Mouse (Mus musculus): Measurements from ENCODE around the gene Nck2. TPM values are rescaled to one million over a fixed set of nuclear protein-coding genes. Genes with fewer than 3 reads are reported as not detected.

Nck2 gene
- total RNA-seq (2014; rRNA removed) (54.9 and 63.5 TPM in 2 replicates), polyA plus RNA-seq (2015; fragmentation: Nextera tagmentation; extraction: Ambion mirVana) (28.3 and 30.2 TPM in 2 replicates)

DNA sequence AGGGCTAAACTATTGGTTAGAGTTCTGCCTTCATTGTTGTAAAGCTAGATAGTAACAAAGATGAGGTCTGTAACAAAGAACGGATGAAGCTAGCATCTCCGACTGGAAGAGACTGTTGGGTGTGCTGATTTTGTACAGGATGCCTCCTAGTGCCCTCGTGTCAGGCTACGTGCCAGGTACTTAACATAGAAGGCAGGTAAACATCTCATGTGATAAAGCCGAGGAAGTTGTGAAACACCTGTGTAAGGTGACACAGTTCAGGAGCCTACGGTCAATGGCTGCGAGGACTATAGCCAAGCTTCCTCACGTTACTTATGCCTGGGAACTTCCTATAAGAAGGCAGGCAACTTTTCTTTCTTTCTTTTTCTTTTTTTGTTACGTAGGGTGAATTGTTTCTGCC, at the start of gene Nck2:
Gene Nck2 (plus strand): TSS at position 49 of the 400 bp plus-strand sequence.
- H3K36me3 ChIP-seq (ENCODE audit: insufficient read depth, low read length) = no peaks in the 10 kb centered on the region
- 24% methylated on average over 9 of the region's 9 CpGs for WGBS
- no peak for TF ChIP-seq CTCF (IDR thresholded peaks at IDR 0.05)
- peak within 1 kb of the TSS; percentile 80; the same call in 1 of the 2 replicates for H3K27ac ChIP-seq (ENCODE audit: low read depth, low read length)
- H3K4me2 ChIP-seq (ENCODE audit: low read depth, low read length, poor library complexity, severe bottlenecking) = peak within 1 kb of the TSS; percentile 63
- peak within 1 kb of the TSS; percentile 89 for H3K9ac ChIP-seq (replicated peaks; ENCODE audit: low read length, poor library complexity, severe bottlenecking)
- peaks cover 7% of the 10 kb centered on the region for H3K4me1 ChIP-seq (ENCODE audit: insufficient read depth, low read length)
- ATAC-seq (ENCODE audit: low FRiP score) = no peak
- peak within 1 kb of the TSS; percentile 99 for H3K4me3 ChIP-seq (ENCODE audit: low read depth, low read length)
- H3K27me3 ChIP-seq (ENCODE audit: insufficient read depth, low read length) = no peaks in the 10 kb centered on the region
- H3K9me3 ChIP-seq (ENCODE audit: low read length) = no peaks in the 10 kb centered on the region
- no peak for DNase-seq (ENCODE audit: low spot score)

DNA sequence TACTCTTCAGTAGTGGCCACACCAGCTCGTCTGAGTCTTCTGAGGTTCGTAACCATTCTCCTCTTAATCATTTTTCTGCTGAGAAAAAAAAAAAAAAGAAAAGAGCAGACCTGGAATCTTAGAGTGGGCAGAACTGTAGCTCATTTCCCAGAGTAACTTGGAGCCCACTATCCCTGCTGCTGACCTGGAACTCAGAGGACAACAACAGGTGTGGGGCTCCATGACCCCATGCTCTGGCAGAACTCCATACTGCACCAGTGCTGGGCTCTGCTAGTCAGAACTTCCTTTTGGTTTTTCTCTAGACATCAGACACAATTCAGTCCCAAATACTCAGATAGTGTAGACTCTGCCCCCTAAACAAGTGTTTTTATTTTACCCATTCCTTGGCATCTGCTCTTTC, 49.3 kb upstream of the Nck2 start:
- ATAC-seq (ENCODE audit: low FRiP score) (no peak), DNase-seq (ENCODE audit: low spot score) (no peak)
- 81% methylated on average over 2 of the region's 2 CpGs for WGBS

DNA sequence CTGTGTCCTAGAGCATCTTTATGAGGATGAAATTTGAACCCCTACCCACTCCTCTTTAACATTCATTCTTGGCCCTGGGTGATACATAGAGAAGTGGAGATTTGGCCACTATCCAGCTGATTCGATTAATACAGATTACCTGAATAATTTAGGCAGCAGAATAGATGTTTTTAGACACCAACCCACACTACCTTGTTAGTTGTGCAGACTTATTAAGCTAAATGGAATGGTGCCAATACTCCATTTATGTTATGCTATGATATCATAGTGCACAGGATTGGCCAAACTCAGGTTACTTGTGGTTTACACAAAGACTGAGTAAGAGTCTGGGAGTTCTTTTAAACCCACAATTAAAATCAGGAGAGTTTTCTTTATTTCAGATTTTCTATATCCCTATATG, 48.6 kb upstream of the Nck2 start:
- no peak for ATAC-seq (ENCODE audit: low FRiP score)

More for the DNA sequence above, 49.3 kb upstream of the Nck2 start:
- no peak overlapping the region for H3K27ac ChIP-seq (ENCODE audit: low read depth, low read length)
- no peaks in the 10 kb centered on the region for H3K27me3 ChIP-seq (ENCODE audit: insufficient read depth, low read length)
- H3K4me3 ChIP-seq (ENCODE audit: low read depth, low read length) = no peak overlapping the region
- no peaks in the 10 kb centered on the region for H3K9me3 ChIP-seq (ENCODE audit: low read length)
- H3K4me2 ChIP-seq (ENCODE audit: low read depth, low read length, poor library complexity, severe bottlenecking) = no peak overlapping the region
- TF ChIP-seq CTCF (IDR thresholded peaks at IDR 0.05) = no peak
- H3K36me3 ChIP-seq (ENCODE audit: insufficient read depth, low read length) = no peaks in the 10 kb centered on the region
- H3K9ac ChIP-seq (replicated peaks; ENCODE audit: low read length, poor library complexity, severe bottlenecking) = no peak overlapping the region
- no peaks in the 10 kb centered on the region for H3K4me1 ChIP-seq (ENCODE audit: insufficient read depth, low read length)

DNA sequence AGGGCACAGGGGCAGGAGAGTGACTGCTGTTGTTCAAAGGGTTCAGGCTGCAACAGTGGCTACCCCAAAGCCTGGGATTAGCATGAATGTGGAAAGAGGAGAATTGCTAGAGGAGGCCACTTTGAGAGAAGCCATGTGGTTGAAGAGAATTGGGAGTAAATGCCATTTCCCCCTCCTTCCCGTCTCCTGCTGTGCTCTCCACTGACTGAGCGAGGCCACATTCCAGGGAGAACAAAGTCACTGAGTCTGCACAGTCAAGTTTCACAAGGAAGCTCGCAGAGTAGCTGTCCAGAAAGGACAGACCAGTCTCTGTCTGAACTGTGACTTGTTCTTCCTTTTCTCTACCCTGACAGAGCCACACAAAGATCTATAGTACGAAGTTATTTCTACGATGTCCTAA, 47.9 kb upstream of the Nck2 start:
- no peak overlapping the region for H3K4me3 ChIP-seq (ENCODE audit: low read depth, low read length)
- no peaks in the 10 kb centered on the region for H3K36me3 ChIP-seq (ENCODE audit: insufficient read depth, low read length)
- H3K4me1 ChIP-seq (ENCODE audit: insufficient read depth, low read length) = no peaks in the 10 kb centered on the region
- no peaks in the 10 kb centered on the region for H3K9me3 ChIP-seq (ENCODE audit: low read length)
- no peak for TF ChIP-seq CTCF (IDR thresholded peaks at IDR 0.05)
- no peaks in the 10 kb centered on the region for H3K27me3 ChIP-seq (ENCODE audit: insufficient read depth, low read length)
- DNase-seq (ENCODE audit: low spot score) = no peak
- no peak overlapping the region for H3K9ac ChIP-seq (replicated peaks; ENCODE audit: low read length, poor library complexity, severe bottlenecking)
- ATAC-seq (ENCODE audit: low FRiP score) = no peak
- no peak overlapping the region for H3K4me2 ChIP-seq (ENCODE audit: low read depth, low read length, poor library complexity, severe bottlenecking)
- whole genome bisulfite sequencing = 32% methylated on average over 5 of the region's 5 CpGs
- no peak overlapping the region for H3K27ac ChIP-seq (ENCODE audit: low read depth, low read length)

More for the DNA sequence above, 48.6 kb upstream of the Nck2 start:
- Histone ChIP-seq H3K4me1 (ENCODE audit: insufficient read depth, low read length) (no peaks in the 10 kb centered on the region), H3K9ac (replicated peaks; ENCODE audit: low read length, poor library complexity, severe bottlenecking) (no peak overlapping the region), H3K27ac (ENCODE audit: low read depth, low read length) (no peak overlapping the region), H3K4me2 (ENCODE audit: low read depth, low read length, poor library complexity, severe bottlenecking) (no peak overlapping the region), H3K9me3 (ENCODE audit: low read length) (no peaks in the 10 kb centered on the region), H3K36me3 (ENCODE audit: insufficient read depth, low read length) (no peaks in the 10 kb centered on the region), H3K4me3 (ENCODE audit: low read depth, low read length) (no peak overlapping the region), H3K27me3 (ENCODE audit: insufficient read depth, low read length) (no peaks in the 10 kb centered on the region)
- no peak for DNase-seq (ENCODE audit: low spot score)
- WGBS = 70% methylated on average over 1 of the region's 1 CpGs
- TF ChIP-seq CTCF (IDR thresholded peaks at IDR 0.05) = no peak

DNA sequence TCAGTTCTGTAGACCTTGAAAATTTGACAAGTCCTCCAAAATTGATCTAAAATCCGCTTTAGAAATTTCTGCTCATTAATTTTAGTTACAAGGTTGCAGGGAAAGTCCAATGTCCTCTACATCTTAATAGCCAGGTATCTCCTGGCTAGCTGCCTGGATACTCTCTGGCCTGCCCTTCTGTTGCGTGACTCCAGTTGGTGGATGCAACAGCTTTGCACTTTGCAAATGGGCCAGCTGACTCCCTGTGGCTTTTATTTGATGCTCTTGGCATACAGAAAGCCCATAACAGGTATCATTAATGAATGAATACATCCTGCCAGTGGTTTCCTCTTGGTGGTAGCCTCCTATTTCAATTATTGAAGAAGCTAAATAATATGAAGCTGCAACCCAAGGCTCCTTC, 47.3 kb upstream of the Nck2 start:
- Histone ChIP-seq H3K27me3 (ENCODE audit: insufficient read depth, low read length) (no peaks in the 10 kb centered on the region), H3K27ac (ENCODE audit: low read depth, low read length) (no peak overlapping the region), H3K4me3 (ENCODE audit: low read depth, low read length) (no peak overlapping the region), H3K36me3 (ENCODE audit: insufficient read depth, low read length) (no peaks in the 10 kb centered on the region), H3K4me2 (ENCODE audit: low read depth, low read length, poor library complexity, severe bottlenecking) (no peak overlapping the region), H3K9ac (replicated peaks; ENCODE audit: low read length, poor library complexity, severe bottlenecking) (no peak overlapping the region), H3K4me1 (ENCODE audit: insufficient read depth, low read length) (no peaks in the 10 kb centered on the region), H3K9me3 (ENCODE audit: low read length) (no peaks in the 10 kb centered on the region)
- ATAC-seq (ENCODE audit: low FRiP score) (no peak), DNase-seq (ENCODE audit: low spot score) (no peak)
- TF ChIP-seq CTCF (IDR thresholded peaks at IDR 0.05) = no peak
- 93% methylated on average over 2 of the region's 2 CpGs for WGBS

DNA sequence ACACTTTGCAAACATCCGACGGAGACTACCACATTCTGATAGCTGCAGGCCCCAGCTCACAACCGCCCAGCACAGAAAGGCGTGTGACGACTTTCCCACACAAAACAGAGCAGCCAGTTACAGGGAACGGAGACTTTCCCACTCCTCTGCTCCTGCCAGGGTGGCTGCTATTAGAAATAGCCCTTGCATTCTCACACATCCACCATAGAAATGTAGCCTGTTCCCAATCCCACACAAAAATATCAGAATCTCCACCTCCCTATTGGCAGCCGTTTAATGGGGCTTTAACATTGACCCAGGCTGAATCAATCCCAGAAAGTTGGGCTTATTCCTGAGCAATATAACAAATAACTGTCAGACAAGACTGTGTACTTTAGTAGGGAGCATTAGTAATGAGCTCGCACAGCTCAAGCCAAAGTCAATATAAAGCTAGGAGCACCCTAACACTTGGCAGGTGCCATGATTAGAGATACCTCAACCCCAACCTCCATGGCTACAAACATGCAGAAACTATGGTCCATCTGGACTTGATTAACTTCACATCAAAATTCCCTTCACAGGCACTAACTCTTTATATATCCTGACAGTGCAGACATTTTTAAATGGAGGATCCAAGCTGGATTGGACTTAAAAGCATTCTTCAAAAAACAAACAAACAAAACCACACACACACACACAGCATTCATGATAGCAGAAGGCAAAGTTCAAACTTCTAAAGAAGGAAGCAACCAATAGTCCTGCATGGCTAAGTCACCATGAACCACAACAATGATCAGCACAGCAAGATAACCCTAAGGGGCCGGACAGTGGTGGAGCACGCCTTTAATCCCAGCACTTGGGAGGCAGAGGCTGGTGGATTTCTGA, 45.4 kb upstream of the Nck2 start:
- H3K4me3 ChIP-seq (ENCODE audit: low read depth, low read length) = no peak overlapping the region
- H3K36me3 ChIP-seq (ENCODE audit: insufficient read depth, low read length) = no peaks in the 10 kb centered on the region
- H3K4me2 ChIP-seq (ENCODE audit: low read depth, low read length, poor library complexity, severe bottlenecking) = no peak overlapping the region
- no peak overlapping the region for H3K9ac ChIP-seq (replicated peaks; ENCODE audit: low read length, poor library complexity, severe bottlenecking)
- H3K9me3 ChIP-seq (ENCODE audit: low read length) = no peaks in the 10 kb centered on the region
- H3K27me3 ChIP-seq (ENCODE audit: insufficient read depth, low read length) = no peaks in the 10 kb centered on the region
- no peak for TF ChIP-seq CTCF (IDR thresholded peaks at IDR 0.05)
- no peak for ATAC-seq (ENCODE audit: low FRiP score)
- WGBS = 91% methylated on average over 10 of the region's 10 CpGs
- DNase-seq (ENCODE audit: low spot score) = no peak
- no peak overlapping the region for H3K27ac ChIP-seq (ENCODE audit: low read depth, low read length)
- H3K4me1 ChIP-seq (ENCODE audit: insufficient read depth, low read length) = no peaks in the 10 kb centered on the region
